Mouse (Mus musculus) cortical plate, adult 2 months (tissue): ENCODE measurements around the gene Ndufc1. TPM values are rescaled to one million over a fixed set of nuclear protein-coding genes. Genes with fewer than 3 reads are reported as not detected.
"Not testable (repeated sequence)": the region's sequence is repeated elsewhere in the genome, so short reads cannot be mapped to it uniquely, and the experiment has no call there.

Source experiments
- H3K27ac ChIP-seq: fragments of 200-500 bp; 2 replicates; pipeline ENCODE4 v1.5.1; 2012; ENCODE audit warnings: low read length, control low read depth, inconsistent platforms; ENCODE audit not compliant: insufficient read depth
- H3K4me1 ChIP-seq: fragments of 200-500 bp; 2 replicates; pipeline ENCODE4 v1.6.1; 2011; ENCODE audit warnings: low read length; ENCODE audit not compliant: control insufficient read depth, insufficient read depth
- H3K4me3 ChIP-seq: fragments of 200-500 bp; 2 replicates; pipeline ENCODE4 v1.5.1; 2011; ENCODE audit warnings: mild to moderate bottlenecking, low read length, control low read depth; ENCODE audit not compliant: insufficient read depth
- CTCF ChIP-seq: fragments of 200-500 bp; IDR thresholded peaks from 2 replicates; pipeline ENCODE4 v1.5.1; 2011; ENCODE audit warnings: mild to moderate bottlenecking, control low read depth, low read length; ENCODE audit not compliant: insufficient read depth; ENCODE audit errors: extremely low read depth
- POLR2A ChIP-seq: fragments of 200-500 bp; IDR thresholded peaks from 2 replicates; pipeline ENCODE4 v1.6.1; 2011; ENCODE audit warnings: mild to moderate bottlenecking, low read length, control low read depth; ENCODE audit not compliant: insufficient read depth; ENCODE audit errors: extremely low read depth
- polyA plus RNA-seq: library from polyadenylated mRNA; depleted of rRNA; stranded (reverse); fragments of >200 nt; gene quantifications from 2 replicates; pipeline ENCODE4 v1.2.3, GENCODE M21; 2012; rRNA removed

Gene Ndufc1
- polyA plus RNA-seq, 1 experiment, result 485 TPM

DNA sequence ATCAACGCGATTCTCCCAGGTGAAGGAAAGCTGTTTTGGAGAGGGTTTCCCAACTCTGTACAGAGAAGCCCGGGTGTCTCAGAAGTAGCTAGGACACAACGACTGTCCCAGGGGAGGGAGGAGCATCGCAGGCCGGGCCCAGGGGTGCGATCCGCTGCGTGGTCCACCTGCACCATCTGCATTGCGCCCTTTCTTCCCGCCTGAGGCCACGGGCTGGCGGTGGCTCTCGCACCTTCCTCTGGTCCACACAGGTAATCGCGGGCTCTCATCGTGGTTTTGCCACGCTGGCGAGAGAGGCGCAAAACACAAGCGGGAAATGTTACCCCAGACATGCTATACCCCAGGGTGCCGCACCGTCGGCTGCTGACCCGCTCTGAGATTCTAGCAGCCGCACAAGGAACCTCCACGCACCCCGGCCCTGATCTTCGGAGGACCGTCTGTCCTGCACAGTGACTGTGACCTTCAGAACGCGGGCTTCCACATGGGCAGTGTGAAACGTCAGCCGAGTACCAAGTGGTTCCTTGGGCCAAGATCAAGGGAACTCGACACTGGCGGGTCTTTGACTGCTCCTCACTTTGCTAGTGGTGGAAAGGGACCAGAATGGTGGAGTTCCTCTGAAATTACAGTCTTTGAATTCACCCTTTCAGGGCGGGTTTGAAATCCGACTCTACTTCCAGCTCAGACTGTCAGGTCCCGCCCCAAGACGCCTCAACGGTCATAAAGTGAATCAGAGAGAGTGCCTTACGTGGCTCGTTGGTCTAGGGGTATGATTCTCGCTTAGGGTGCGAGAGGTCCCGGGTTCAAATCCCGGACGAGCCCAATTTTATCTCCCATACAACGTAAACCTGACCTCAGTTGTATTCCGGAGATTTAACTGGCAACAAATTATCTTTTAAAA is 49.9 kb downstream of the Ndufc1 start:
- no peak for TF ChIP-seq POLR2A
- no peak for TF ChIP-seq CTCF
- H3K27ac ChIP-seq, result no peak overlapping the region
- H3K4me3 ChIP-seq, result peak overlapping the region; percentile 46
- H3K4me1 ChIP-seq, result no peaks in the 10 kb centered on the region

DNA sequence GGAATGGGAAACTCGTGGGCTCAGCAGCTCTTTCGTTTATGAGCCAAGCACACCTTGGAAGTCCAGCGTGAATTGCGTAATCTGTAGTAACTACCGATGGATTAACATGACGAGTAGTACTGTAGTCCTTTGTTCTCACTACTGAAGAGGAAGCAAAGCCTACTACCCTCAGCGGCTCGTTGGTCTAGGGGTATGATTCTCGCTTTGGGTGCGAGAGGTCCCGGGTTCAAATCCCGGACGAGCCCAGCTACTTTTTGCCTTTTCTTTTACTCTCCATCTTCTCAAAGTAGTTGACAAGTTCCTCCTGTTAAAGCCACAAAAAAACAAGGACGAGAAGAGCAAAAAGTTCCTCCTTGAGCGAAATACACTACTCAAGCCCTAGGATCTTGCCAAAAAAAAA is 50.6 kb downstream of the Ndufc1 start:
- Histone ChIP-seq H3K27ac (no peak overlapping the region), H3K4me3 (peak overlapping the region; percentile 46), H3K4me1 (no peaks in the 10 kb centered on the region)
- TF ChIP-seq CTCF (no peak), POLR2A (no peak)

DNA sequence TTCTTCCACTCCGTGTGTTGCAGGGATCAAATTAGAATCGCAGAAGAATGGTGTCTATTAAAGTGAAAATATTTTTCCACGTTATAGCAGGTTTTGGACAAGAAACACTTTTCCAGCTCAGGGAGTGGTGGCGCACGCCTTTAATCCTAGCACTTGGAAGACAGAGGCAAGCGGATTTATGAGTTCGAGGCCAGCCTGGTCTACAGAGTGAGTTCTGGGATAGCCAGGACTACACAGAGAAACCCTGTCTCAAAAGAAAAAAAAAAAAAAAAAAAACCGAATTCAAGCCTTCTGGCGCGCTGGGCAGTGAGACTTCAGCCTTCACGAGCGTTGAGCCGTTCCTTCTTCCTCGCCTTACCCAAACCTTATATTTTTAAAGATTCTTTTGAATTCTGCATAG is 51.2 kb downstream of the Ndufc1 start:
- TF ChIP-seq POLR2A, result no peak
- no peak for TF ChIP-seq CTCF
- Histone ChIP-seq H3K4me3 (peak overlapping the region; percentile 46; the same call in 1 of the 2 replicates), H3K4me1 (no peaks in the 10 kb centered on the region), H3K27ac (no peak overlapping the region)

GRCm38 (mm10) chr3:51357078-51357477 is 51.7 kb downstream of the Ndufc1 start:
- no peak overlapping the region for H3K4me3 ChIP-seq
- H3K4me1 ChIP-seq, result no peaks in the 10 kb centered on the region
- TF ChIP-seq CTCF, result no peak
- no peak for TF ChIP-seq POLR2A
- no peak overlapping the region for H3K27ac ChIP-seq

- H3K27ac ChIP-seq, H3K4me3 ChIP-seq: not testable (repeated sequence)
Measured at GRCm38 (mm10) chr3:51354956-51355355, 53.8 kb downstream of the Ndufc1 start.

More at GRCm38 (mm10) chr3:51354956-51355355, 53.8 kb downstream of the Ndufc1 start:
- not testable (repeated sequence) for H3K4me1 ChIP-seq

Other genes starting within 250 kb of the Ndufc1 start
- 31.8 and 32.5 TPM in 2 replicates for gene Noct, start 184.5 kb downstream of the Ndufc1 start, polyA plus RNA-seq
- gene Elf2, start 68.3 kb downstream of the Ndufc1 start, polyA plus RNA-seq, result 25.9 and 26.8 TPM in 2 replicates
- gene Mgarp, start 12.2 kb downstream of the Ndufc1 start, polyA plus RNA-seq, result 0.08 TPM in 1 of 2 replicates, not detected in the other
- gene Naa15, start 6.2 kb upstream of the Ndufc1 start, polyA plus RNA-seq, result 20.7 and 22.2 TPM in 2 replicates
- 21.0 and 21.7 TPM in 2 replicates for gene Rab33b, start 74.9 kb upstream of the Ndufc1 start, polyA plus RNA-seq
- gene Setd7, start 151.9 kb upstream of the Ndufc1 start, polyA plus RNA-seq, result 63.4 and 65.4 TPM in 2 replicates